Mouse (Mus musculus): Measurements from ENCODE around the gene Emid1.

DNA sequence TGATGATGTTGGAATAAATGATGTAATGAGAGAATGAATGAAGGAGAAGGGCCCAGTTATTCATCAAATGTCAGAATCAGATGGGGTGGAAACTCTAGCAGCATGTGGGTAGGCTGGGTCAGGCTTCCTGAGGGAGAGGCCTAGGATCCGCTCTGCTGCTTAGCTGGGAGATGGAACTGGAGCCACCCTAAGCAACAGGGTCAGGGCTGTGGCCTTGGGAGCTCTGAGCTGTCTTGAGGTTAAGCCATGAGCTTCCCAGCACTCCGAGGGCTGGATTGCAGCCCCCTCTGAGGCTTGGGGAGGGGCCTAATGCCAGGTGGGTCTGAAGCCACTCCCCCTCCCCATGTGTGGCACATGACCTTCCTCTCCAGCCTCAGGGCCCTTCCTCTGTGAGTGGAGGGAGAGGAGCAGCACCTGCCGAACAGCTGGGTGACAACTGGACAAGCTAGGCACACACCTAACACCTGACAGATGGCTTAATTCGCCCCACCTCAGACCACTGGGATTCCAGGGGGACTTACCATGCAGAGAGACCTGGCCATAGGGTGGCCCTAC, 21.9 kb downstream of the Emid1 start:
- TF ChIP-seq CTCF (conservative IDR thresholded peaks at IDR 0.05; ENCODE audit: low read length) (no peak), NANOG (IDR thresholded peaks at IDR 0.05; ENCODE audit: borderline replicate concordance, low read length) (no peak), POU5F1 (IDR thresholded peaks at IDR 0.05; ENCODE audit: borderline replicate concordance, low read length) (no peak)
